Mouse (Mus musculus): ENCODE data around the gene Olfr487.
"Not testable (repeated sequence)": the region's sequence is repeated elsewhere in the genome, so short reads cannot be mapped to it uniquely, and the experiment has no call there.

The Olfr487 gene

GRCm38 (mm10) chr7:108214536-108214935 is at the start of gene Olfr487:
Gene Olfr487 (minus strand): TSS chr7:108214636.
- DNase-seq (ENCODE audit: inconsistent age in 2 of 2, low spot score in 1 of 2) = not testable (repeated sequence)

- DNase-seq (ENCODE audit: inconsistent age in 2 of 2, low spot score in 1 of 2) = no peak
These were observed 43.8 kb upstream of the Olfr487 start, which contains the start of gene Olfr488 for GRCm38 (mm10) chr7:108258247-108258646. Gene Olfr488 (minus strand): TSS chr7:108258347.

- no peak for DNase-seq (ENCODE audit: inconsistent age in 2 of 2, low spot score in 1 of 2)
These were observed 19.1 kb upstream of the Olfr487 start for GRCm38 (mm10) chr7:108233551-108233950.

- DNase-seq (ENCODE audit: inconsistent age in 2 of 2, low spot score in 1 of 2) = no peak
These were observed 17.5 kb downstream of the Olfr487 start for GRCm38 (mm10) chr7:108196938-108197337.

- not testable (repeated sequence) for DNase-seq (ENCODE audit: inconsistent age in 2 of 2, low spot score in 1 of 2)
These were observed 18.1 kb downstream of the Olfr487 start for GRCm38 (mm10) chr7:108196337-108196736.

- not testable (repeated sequence) for DNase-seq (ENCODE audit: inconsistent age in 2 of 2, low spot score in 1 of 2)
These were observed 21.7 kb downstream of the Olfr487 start for GRCm38 (mm10) chr7:108192714-108193113.

- not testable (repeated sequence) for DNase-seq (ENCODE audit: inconsistent age in 2 of 2, low spot score in 1 of 2)
These were observed 23.2 kb downstream of the Olfr487 start for GRCm38 (mm10) chr7:108191196-108191595.

GRCm38 (mm10) chr7:108185237-108185636 is 29.2 kb downstream of the Olfr487 start:
- not testable (repeated sequence) for DNase-seq (ENCODE audit: inconsistent age in 2 of 2, low spot score in 1 of 2)

GRCm38 (mm10) chr7:108184401-108184800 is 30.0 kb downstream of the Olfr487 start:
- not testable (repeated sequence) for DNase-seq (ENCODE audit: inconsistent age in 2 of 2, low spot score in 1 of 2)

- not testable (repeated sequence) for DNase-seq (ENCODE audit: inconsistent age in 2 of 2, low spot score in 1 of 2)
These were observed 41.8 kb downstream of the Olfr487 start, which contains the start of gene Olfr486 for GRCm38 (mm10) chr7:108172642-108173041. Gene Olfr486 (minus strand): TSS chr7:108172742.

- DNase-seq (ENCODE audit: inconsistent age in 2 of 2, low spot score in 1 of 2) = no peak
These were observed 54.7 kb downstream of the Olfr487 start, which contains the start of gene Olfr485 for GRCm38 (mm10) chr7:108159771-108160170. Gene Olfr485 (minus strand): TSS chr7:108159871.
